Mouse (Mus musculus): ENCODE results near the gene Aplp2. TPM values are rescaled to one million over a fixed set of nuclear protein-coding genes. Genes with fewer than 3 reads are reported as not detected.

Gene Aplp2
- polyA plus RNA-seq, 1 experiment = 574 TPM

- DNase-seq = peak; percentile 34
- WGBS = 66% methylated on average over 10 of the region's 10 CpGs
- Histone ChIP-seq H3K27ac (ENCODE audit: insufficient read depth, low read depth, low read length) (no peak overlapping the region), H3K36me3 (ENCODE audit: control insufficient read depth, insufficient read depth, low read length) (no peaks in the 10 kb centered on the region), H3K4me1 (ENCODE audit: control insufficient read depth, insufficient read depth, low read length) (no peaks in the 10 kb centered on the region; the same call in 1 of the 2 replicates), H3K4me3 (ENCODE audit: insufficient read depth, low read depth, low read length) (no peak overlapping the region), H3K27me3 (replicated peaks; ENCODE audit: control insufficient read depth, insufficient read depth, low read length) (no peaks in the 10 kb centered on the region)
- no peak for TF ChIP-seq POLR2A (IDR thresholded peaks at IDR 0.05; ENCODE audit: low read depth, low read length)
- no peak for TF ChIP-seq CTCF (conservative IDR thresholded peaks at IDR 0.05; ENCODE audit: insufficient read depth, insufficient read length, low read depth, low read length)
Observed at GRCm38 (mm10) chr9:31252182-31252799, 40.7 kb upstream of the Aplp2 start.

- peaks cover 3% of the 10 kb centered on the region; the same call in 1 of the 2 replicates for H3K4me1 ChIP-seq (ENCODE audit: control insufficient read depth, insufficient read depth, low read length)
- H3K4me3 ChIP-seq (ENCODE audit: insufficient read depth, low read depth, low read length) = no peak overlapping the region
- TF ChIP-seq POLR2A (IDR thresholded peaks at IDR 0.05; ENCODE audit: low read depth, low read length) (no peak), CTCF (conservative IDR thresholded peaks at IDR 0.05; ENCODE audit: insufficient read depth, insufficient read length, low read depth, low read length) (no peak)
- no peak overlapping the region for H3K27ac ChIP-seq (ENCODE audit: insufficient read depth, low read depth, low read length)
- H3K27me3 ChIP-seq (replicated peaks; ENCODE audit: control insufficient read depth, insufficient read depth, low read length) = no peaks in the 10 kb centered on the region
- no peak for DNase-seq
- 77% methylated on average over 8 of the region's 8 CpGs for WGBS
- no peaks in the 10 kb centered on the region for H3K36me3 ChIP-seq (ENCODE audit: control insufficient read depth, insufficient read depth, low read length)
Observed at GRCm38 (mm10) chr9:31247447-31248220, 36.0 kb upstream of the Aplp2 start.

- DNase-seq = peak; percentile 18
- Histone ChIP-seq H3K27me3 (replicated peaks; ENCODE audit: control insufficient read depth, insufficient read depth, low read length) (no peaks in the 10 kb centered on the region), H3K27ac (ENCODE audit: insufficient read depth, low read depth, low read length) (no peak overlapping the region), H3K4me3 (ENCODE audit: insufficient read depth, low read depth, low read length) (no peak overlapping the region), H3K36me3 (ENCODE audit: control insufficient read depth, insufficient read depth, low read length) (no peaks in the 10 kb centered on the region), H3K4me1 (ENCODE audit: control insufficient read depth, insufficient read depth, low read length) (peaks cover 3% of the 10 kb centered on the region; the same call in 1 of the 2 replicates)
- no peak for TF ChIP-seq POLR2A (IDR thresholded peaks at IDR 0.05; ENCODE audit: low read depth, low read length)
- TF ChIP-seq CTCF (conservative IDR thresholded peaks at IDR 0.05; ENCODE audit: insufficient read depth, insufficient read length, low read depth, low read length) = no peak
- WGBS = 48% methylated on average over 6 of the region's 6 CpGs
Observed at GRCm38 (mm10) chr9:31246421-31246820, 34.8 kb upstream of the Aplp2 start.

- H3K4me1 ChIP-seq (ENCODE audit: control insufficient read depth, insufficient read depth, low read length) = peaks cover 3% of the 10 kb centered on the region; the same call in 1 of the 2 replicates
- no peaks in the 10 kb centered on the region for H3K27me3 ChIP-seq (replicated peaks; ENCODE audit: control insufficient read depth, insufficient read depth, low read length)
- TF ChIP-seq POLR2A (IDR thresholded peaks at IDR 0.05; ENCODE audit: low read depth, low read length) = no peak
- no peak for TF ChIP-seq CTCF (conservative IDR thresholded peaks at IDR 0.05; ENCODE audit: insufficient read depth, insufficient read length, low read depth, low read length)
- DNase-seq = no peak
- no peak overlapping the region for H3K4me3 ChIP-seq (ENCODE audit: insufficient read depth, low read depth, low read length)
- WGBS = 87% methylated on average over 6 of the region's 6 CpGs
- H3K36me3 ChIP-seq (ENCODE audit: control insufficient read depth, insufficient read depth, low read length) = no peaks in the 10 kb centered on the region
- no peak overlapping the region for H3K27ac ChIP-seq (ENCODE audit: insufficient read depth, low read depth, low read length)
Observed at GRCm38 (mm10) chr9:31245006-31245405, 33.4 kb upstream of the Aplp2 start.

GRCm38 (mm10) chr9:31243939-31244333 lies 32.3 kb upstream of the Aplp2 start:
- TF ChIP-seq CTCF (conservative IDR thresholded peaks at IDR 0.05; ENCODE audit: insufficient read depth, insufficient read length, low read depth, low read length) (no peak), POLR2A (IDR thresholded peaks at IDR 0.05; ENCODE audit: low read depth, low read length) (no peak)
- DNase-seq = no peak
- H3K27me3 ChIP-seq (replicated peaks; ENCODE audit: control insufficient read depth, insufficient read depth, low read length) = no peaks in the 10 kb centered on the region
- no peak overlapping the region for H3K27ac ChIP-seq (ENCODE audit: insufficient read depth, low read depth, low read length)
- H3K36me3 ChIP-seq (ENCODE audit: control insufficient read depth, insufficient read depth, low read length) = no peaks in the 10 kb centered on the region
- WGBS = 86% methylated on average over 5 of the region's 5 CpGs
- H3K4me3 ChIP-seq (ENCODE audit: insufficient read depth, low read depth, low read length) = no peak overlapping the region
- H3K4me1 ChIP-seq (ENCODE audit: control insufficient read depth, insufficient read depth, low read length) = peaks cover 3% of the 10 kb centered on the region; the same call in 1 of the 2 replicates

- Histone ChIP-seq H3K27ac (ENCODE audit: insufficient read depth, low read depth, low read length) (no peak overlapping the region), H3K27me3 (replicated peaks; ENCODE audit: control insufficient read depth, insufficient read depth, low read length) (no peaks in the 10 kb centered on the region), H3K4me3 (ENCODE audit: insufficient read depth, low read depth, low read length) (no peak overlapping the region), H3K4me1 (ENCODE audit: control insufficient read depth, insufficient read depth, low read length) (peaks cover 3% of the 10 kb centered on the region; the same call in 1 of the 2 replicates), H3K36me3 (ENCODE audit: control insufficient read depth, insufficient read depth, low read length) (no peaks in the 10 kb centered on the region)
- no peak for DNase-seq
- TF ChIP-seq POLR2A (IDR thresholded peaks at IDR 0.05; ENCODE audit: low read depth, low read length) (no peak), CTCF (conservative IDR thresholded peaks at IDR 0.05; ENCODE audit: insufficient read depth, insufficient read length, low read depth, low read length) (no peak)
- WGBS = 73% methylated on average over 18 of the region's 18 CpGs
Observed at GRCm38 (mm10) chr9:31243306-31243938, 31.8 kb upstream of the Aplp2 start.
